Mouse (Mus musculus): ENCODE data around the gene Rbm44.

- TF ChIP-seq CTCF (IDR thresholded peaks at IDR 0.05; ENCODE audit: low read depth): no peak
- no peak for TF ChIP-seq EP300 (IDR thresholded peaks at IDR 0.05; ENCODE audit: low read depth)
Observed at GRCm38 (mm10) chr1:91144813-91145212, at the start of gene Rbm44.

Data from liver, embryonic 14.5 days (tissue).